Mouse (Mus musculus) bone marrow, adult 2 months (tissue): Measurements from ENCODE around the gene Fto. TPM values are rescaled to one million over a fixed set of nuclear protein-coding genes. Genes with fewer than 3 reads are reported as not detected.

Source experiments
- H3K27ac ChIP-seq: fragments of 200-500 bp; 2 replicates; pipeline ENCODE4 v1.5.1; 2012; ENCODE audit warnings: low read depth, mild to moderate bottlenecking, control low read depth, inconsistent platforms, low read length; ENCODE audit not compliant: control insufficient read depth, poor library complexity, insufficient read depth
- H3K4me1 ChIP-seq: fragments of 200-500 bp; 2 replicates; pipeline ENCODE4 v1.6.1; 2011; ENCODE audit warnings: low read length; ENCODE audit not compliant: control insufficient read depth, insufficient read depth
- H3K4me3 ChIP-seq: fragments of 200-500 bp; replicated peaks from 2 replicates; pipeline ENCODE3; 2011; ENCODE audit warnings: mild to moderate bottlenecking, low read depth, low read length, control low read depth; ENCODE audit not compliant: control insufficient read depth
- CTCF ChIP-seq: fragments of 200-500 bp; IDR thresholded peaks from 2 replicates; pipeline ENCODE4 v1.5.1; 2011; ENCODE audit warnings: low read length, control low read depth; ENCODE audit not compliant: control insufficient read depth, insufficient read depth
- POLR2A ChIP-seq: fragments of 200-500 bp; IDR thresholded peaks from 2 replicates; pipeline ENCODE4 v1.6.1; 2011; ENCODE audit warnings: low read depth, mild to moderate bottlenecking, control low read depth, low read length, borderline replicate concordance; ENCODE audit not compliant: control insufficient read depth
- WGBS: fragments of 180-500 bp; shearing (Covaris S2); methylation state at CpG from one replicate; pipeline ENCODE4 v1.1.7; 2018; 5-methylcytosine and 5-hydroxymethylcytosine counted together
- polyA plus RNA-seq: library from polyadenylated mRNA; stranded (reverse); fragments of >200 nt; gene quantifications from 2 replicates; pipeline ENCODE4 v1.2.4, GENCODE M21; 2011; ENCODE audit warnings: low replicate concordance; ENCODE audit not compliant: missing spikeins, insufficient read depth, insufficient read length

Fto gene
- polyA plus RNA-seq, 1 experiment = 11.4 TPM

GRCm38 (mm10) chr8:91329461-91329850, 16.1 kb downstream of the Fto start:
- Histone ChIP-seq H3K4me3 (no peak overlapping the region), H3K4me1 (peaks cover 2% of the 10 kb centered on the region), H3K27ac (no peak overlapping the region)
- TF ChIP-seq CTCF (no peak), POLR2A (no peak)
- 79% methylated on average over 6 of the region's 6 CpGs for WGBS

GRCm38 (mm10) chr8:91338389-91339154, 25.2 kb downstream of the Fto start:
- TF ChIP-seq CTCF = no peak
- TF ChIP-seq POLR2A = no peak
- Histone ChIP-seq H3K4me1 (no peaks in the 10 kb centered on the region; the same call in 1 of the 2 replicates), H3K4me3 (no peak overlapping the region), H3K27ac (no peak overlapping the region)
- 90% methylated on average over 6 of the region's 6 CpGs for whole genome bisulfite sequencing

GRCm38 (mm10) chr8:91339651-91340050, 26.3 kb downstream of the Fto start:
- no peak overlapping the region for H3K4me3 ChIP-seq
- H3K4me1 ChIP-seq = no peaks in the 10 kb centered on the region; the same call in 1 of the 2 replicates
- no peak overlapping the region for H3K27ac ChIP-seq
- no peak for TF ChIP-seq CTCF
- no peak for TF ChIP-seq POLR2A
- WGBS = 88% methylated on average over 8 of the region's 8 CpGs

- Histone ChIP-seq H3K4me1 (peaks cover 2% of the 10 kb centered on the region; the same call in 1 of the 2 replicates), H3K4me3 (no peak overlapping the region), H3K27ac (no peak overlapping the region)
- no peak for TF ChIP-seq POLR2A
- 73% methylated on average over 1 of the region's 1 CpGs for WGBS
Observed at GRCm38 (mm10) chr8:91340746-91341145, 27.4 kb downstream of the Fto start.

GRCm38 (mm10) chr8:91342196-91342595, 28.9 kb downstream of the Fto start:
- TF ChIP-seq CTCF = no peak
- no peak for TF ChIP-seq POLR2A
- 87% methylated on average over 5 of the region's 5 CpGs for WGBS
- Histone ChIP-seq H3K4me3 (no peak overlapping the region), H3K4me1 (peaks cover 2% of the 10 kb centered on the region; the same call in 1 of the 2 replicates), H3K27ac (no peak overlapping the region)

- Histone ChIP-seq H3K4me1 (peaks cover 2% of the 10 kb centered on the region; the same call in 1 of the 2 replicates), H3K27ac (no peak overlapping the region), H3K4me3 (no peak overlapping the region)
- 53% methylated on average over 5 of the region's 5 CpGs for WGBS
- TF ChIP-seq POLR2A (no peak), CTCF (no peak)
Observed at GRCm38 (mm10) chr8:91342798-91343197, 29.5 kb downstream of the Fto start.

- whole genome bisulfite sequencing = 28% methylated on average over 11 of the region's 11 CpGs
- H3K4me1 ChIP-seq = peaks cover 2% of the 10 kb centered on the region; the same call in 1 of the 2 replicates
- no peak overlapping the region for H3K27ac ChIP-seq
- H3K4me3 ChIP-seq = peak overlapping the region; percentile 5
- TF ChIP-seq POLR2A = no peak
- TF ChIP-seq CTCF = no peak
Observed at GRCm38 (mm10) chr8:91344659-91345058, 31.3 kb downstream of the Fto start.

GRCm38 (mm10) chr8:91347146-91347545, 33.8 kb downstream of the Fto start:
- Histone ChIP-seq H3K27ac (no peak overlapping the region), H3K4me3 (no peak overlapping the region), H3K4me1 (peaks cover 2% of the 10 kb centered on the region)
- TF ChIP-seq POLR2A (no peak), CTCF (no peak)
- 79% methylated on average over 10 of the region's 10 CpGs for WGBS
